Mouse (Mus musculus): ENCODE data around the gene Ulk2. TPM values are rescaled to one million over a fixed set of nuclear protein-coding genes. Genes with fewer than 3 reads are reported as not detected.
A peak's percentile ranks its signal among the peaks of the same experiment; 100 is the strongest.

The Ulk2 gene
- total and polyA plus RNA-seq, 2 experiments from 2014 or later, result 37.8 to 144 TPM

GRCm38 (mm10) chr11:61761584-61762407, 93.1 kb downstream of the Ulk2 start, which contains the start of gene Prpsap2:
TSS of gene Prpsap2 (minus strand) at chr11:61762088.
- peak within 1 kb of the TSS; percentile 92 for H3K27ac ChIP-seq (ENCODE audit: low read depth, low read length)
- ATAC-seq (peak; percentile 97), DNase-seq (peak; percentile 97)
- H3K9me3 ChIP-seq (ENCODE audit: low read length), result no peaks in the 10 kb centered on the region
- peak within 1 kb of the TSS; percentile 72 for H3K9ac ChIP-seq
- H3K27me3 ChIP-seq (ENCODE audit: insufficient read depth, low read length), result no peaks in the 10 kb centered on the region
- no peak for TF ChIP-seq CTCF (IDR thresholded peaks at IDR 0.05; ENCODE audit: low read depth)
- H3K36me3 ChIP-seq (ENCODE audit: insufficient read depth), result no peaks in the 10 kb centered on the region
- H3K4me3 ChIP-seq (ENCODE audit: low read depth, low read length), result peak within 1 kb of the TSS; percentile 62
- H3K4me2 ChIP-seq (ENCODE audit: low read depth), result peak within 1 kb of the TSS; percentile 48
- WGBS, result under 1% methylated on average over 50 of the region's 51 CpGs
- no peaks in the 10 kb centered on the region for H3K4me1 ChIP-seq (ENCODE audit: insufficient read depth)

GRCm38 (mm10) chr11:61760518-61760917, 94.4 kb downstream of the Ulk2 start:
- no peak for TF ChIP-seq CTCF (IDR thresholded peaks at IDR 0.05; ENCODE audit: low read depth)
- 69% methylated on average over 5 of the region's 5 CpGs for WGBS
- DNase-seq (no peak), ATAC-seq (no peak)
- Histone ChIP-seq H3K9me3 (ENCODE audit: low read length) (no peaks in the 10 kb centered on the region), H3K4me1 (ENCODE audit: insufficient read depth) (no peaks in the 10 kb centered on the region), H3K27me3 (ENCODE audit: insufficient read depth, low read length) (no peaks in the 10 kb centered on the region), H3K9ac (no peak overlapping the region), H3K27ac (ENCODE audit: low read depth, low read length) (no peak overlapping the region), H3K36me3 (ENCODE audit: insufficient read depth) (peaks cover 2% of the 10 kb centered on the region; the same call in 1 of the 2 replicates), H3K4me2 (ENCODE audit: low read depth) (peak overlapping the region; percentile 48), H3K4me3 (ENCODE audit: low read depth, low read length) (peak overlapping the region; percentile 62)

DNA sequence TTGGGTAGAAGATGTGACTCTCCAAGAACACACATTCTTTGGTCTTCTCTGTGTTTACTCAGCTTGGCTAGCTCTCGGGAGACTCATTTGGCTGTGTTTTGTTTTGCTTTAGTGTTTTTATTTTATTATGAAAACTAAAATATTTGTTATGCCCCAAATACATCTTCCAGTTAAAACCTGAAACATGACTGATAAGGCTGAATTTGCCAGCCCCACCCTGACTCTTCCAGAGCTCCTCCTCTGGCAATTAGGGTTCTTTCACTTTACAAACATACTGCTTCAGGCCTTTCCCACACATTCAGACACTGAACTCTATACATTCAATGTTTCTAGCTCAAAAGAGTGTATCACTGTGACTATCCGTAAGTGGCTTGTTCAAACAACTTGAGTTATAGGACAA, 97.7 kb downstream of the Ulk2 start:
- Histone ChIP-seq H3K27me3 (ENCODE audit: insufficient read depth, low read length) (no peaks in the 10 kb centered on the region), H3K4me2 (ENCODE audit: low read depth) (no peak overlapping the region), H3K9ac (no peak overlapping the region), H3K4me1 (ENCODE audit: insufficient read depth) (no peaks in the 10 kb centered on the region), H3K4me3 (ENCODE audit: low read depth, low read length) (no peak overlapping the region), H3K36me3 (ENCODE audit: insufficient read depth) (peaks cover 21% of the 10 kb centered on the region), H3K27ac (ENCODE audit: low read depth, low read length) (no peak overlapping the region), H3K9me3 (ENCODE audit: low read length) (no peaks in the 10 kb centered on the region)
- WGBS, result 86% methylated on average over 2 of the region's 2 CpGs
- no peak for ATAC-seq
- no peak for TF ChIP-seq CTCF (IDR thresholded peaks at IDR 0.05; ENCODE audit: low read depth)
- no peak for DNase-seq

GRCm38 (mm10) chr11:61751612-61752011, 103.3 kb downstream of the Ulk2 start:
- H3K27me3 ChIP-seq (ENCODE audit: insufficient read depth, low read length), result no peaks in the 10 kb centered on the region
- ATAC-seq, result no peak
- no peak overlapping the region for H3K9ac ChIP-seq
- peaks cover 32% of the 10 kb centered on the region for H3K36me3 ChIP-seq (ENCODE audit: insufficient read depth)
- peak; percentile 40 for TF ChIP-seq CTCF (IDR thresholded peaks at IDR 0.05; ENCODE audit: low read depth)
- H3K27ac ChIP-seq (ENCODE audit: low read depth, low read length), result no peak overlapping the region
- 79% methylated on average over 5 of the region's 5 CpGs for WGBS
- H3K4me1 ChIP-seq (ENCODE audit: insufficient read depth), result no peaks in the 10 kb centered on the region
- H3K4me2 ChIP-seq (ENCODE audit: low read depth), result no peak overlapping the region
- no peak overlapping the region for H3K4me3 ChIP-seq (ENCODE audit: low read depth, low read length)
- no peak for DNase-seq
- no peaks in the 10 kb centered on the region for H3K9me3 ChIP-seq (ENCODE audit: low read length)

DNA sequence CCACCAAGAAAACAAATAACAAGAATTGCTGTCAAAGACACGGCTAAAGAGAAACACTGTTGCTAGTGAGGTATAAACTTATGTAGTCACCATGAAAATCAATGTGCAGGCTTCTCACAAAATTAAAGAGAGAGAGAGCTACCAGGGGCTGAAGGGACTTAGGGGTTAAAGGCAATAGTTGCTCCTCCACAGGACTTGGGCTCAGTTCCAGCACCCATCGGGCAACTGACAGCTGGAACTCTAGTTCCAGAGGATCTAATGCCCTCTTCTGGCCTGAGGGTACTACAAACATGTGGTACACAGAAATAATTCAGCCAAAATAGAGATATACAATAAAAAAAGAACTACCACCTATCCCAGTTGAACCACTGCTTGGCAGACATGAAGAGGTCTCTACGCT, 107.7 kb downstream of the Ulk2 start:
- Histone ChIP-seq H3K4me2 (ENCODE audit: low read depth) (no peak overlapping the region), H3K4me1 (ENCODE audit: insufficient read depth) (no peaks in the 10 kb centered on the region), H3K9ac (no peak overlapping the region), H3K4me3 (ENCODE audit: low read depth, low read length) (no peak overlapping the region), H3K27ac (ENCODE audit: low read depth, low read length) (no peak overlapping the region), H3K36me3 (ENCODE audit: insufficient read depth) (peaks cover 28% of the 10 kb centered on the region), H3K27me3 (ENCODE audit: insufficient read depth, low read length) (no peaks in the 10 kb centered on the region), H3K9me3 (ENCODE audit: low read length) (no peaks in the 10 kb centered on the region)
- ATAC-seq, result no peak
- no peak for TF ChIP-seq CTCF (IDR thresholded peaks at IDR 0.05; ENCODE audit: low read depth)
- 65% methylated on average over 3 of the region's 3 CpGs for WGBS
- no peak for DNase-seq

DNA sequence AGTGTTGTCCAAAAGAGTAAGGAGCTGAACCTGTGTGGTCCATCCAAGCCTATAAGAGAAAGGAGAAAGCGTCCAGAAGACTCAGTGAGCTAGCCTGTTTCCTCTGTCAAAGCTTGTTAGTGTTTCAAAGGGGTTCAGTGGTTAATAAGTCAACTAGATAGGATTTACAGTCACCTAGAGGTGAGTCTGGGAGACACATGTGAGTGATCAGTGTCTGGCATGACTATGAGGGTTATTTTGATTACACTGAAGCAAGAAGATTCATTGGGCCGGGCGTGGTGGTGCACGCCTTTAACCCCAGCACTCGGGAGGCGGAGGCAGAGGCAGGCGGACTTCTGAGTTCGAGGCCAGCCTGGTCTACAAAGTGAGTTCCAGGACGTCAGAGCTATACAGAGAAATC, 109.1 kb downstream of the Ulk2 start:
- no peak for TF ChIP-seq CTCF (IDR thresholded peaks at IDR 0.05; ENCODE audit: low read depth)
- ATAC-seq (no peak), DNase-seq (no peak)
- Histone ChIP-seq H3K4me3 (ENCODE audit: low read depth, low read length) (no peak overlapping the region), H3K27ac (ENCODE audit: low read depth, low read length) (no peak overlapping the region), H3K4me2 (ENCODE audit: low read depth) (no peak overlapping the region), H3K4me1 (ENCODE audit: insufficient read depth) (no peaks in the 10 kb centered on the region), H3K36me3 (ENCODE audit: insufficient read depth) (peaks cover 27% of the 10 kb centered on the region), H3K27me3 (ENCODE audit: insufficient read depth, low read length) (no peaks in the 10 kb centered on the region), H3K9ac (no peak overlapping the region), H3K9me3 (ENCODE audit: low read length) (no peaks in the 10 kb centered on the region)
- WGBS, result 97% methylated on average over 9 of the region's 9 CpGs

GRCm38 (mm10) chr11:61744460-61744859, 110.4 kb downstream of the Ulk2 start:
- Histone ChIP-seq H3K27me3 (ENCODE audit: insufficient read depth, low read length) (no peaks in the 10 kb centered on the region), H3K27ac (ENCODE audit: low read depth, low read length) (no peak overlapping the region), H3K9ac (no peak overlapping the region), H3K4me3 (ENCODE audit: low read depth, low read length) (no peak overlapping the region), H3K4me1 (ENCODE audit: insufficient read depth) (no peaks in the 10 kb centered on the region), H3K36me3 (ENCODE audit: insufficient read depth) (peaks cover 35% of the 10 kb centered on the region), H3K9me3 (ENCODE audit: low read length) (no peaks in the 10 kb centered on the region), H3K4me2 (ENCODE audit: low read depth) (no peak overlapping the region)
- no peak for DNase-seq
- 68% methylated on average over 3 of the region's 3 CpGs for WGBS
- peak; percentile 38 for TF ChIP-seq CTCF (IDR thresholded peaks at IDR 0.05; ENCODE audit: low read depth)
- no peak for ATAC-seq

All from forebrain, postnatal 0 days (tissue).